Mouse (Mus musculus) forebrain, embryonic 10.5 days (tissue): ENCODE data around the gene Cdk6. TPM values are rescaled to one million over a fixed set of nuclear protein-coding genes. Genes with fewer than 3 reads are reported as not detected.
A peak's percentile ranks its signal among the peaks of the same experiment; 100 is the strongest.
"Not testable (repeated sequence)": the region's sequence is repeated elsewhere in the genome, so short reads cannot be mapped to it uniquely, and the experiment has no call there.

Source experiments
- DNase-seq: peaks from one replicate; pipeline ENCODE4 v3.0.0-alpha.2; 2017; ENCODE audit warnings: low spot score; ENCODE audit errors: extremely low spot score
- H3K27ac ChIP-seq: fragments of 300-500 bp; sonication (generic); 2 replicates; pipeline ENCODE4 v1.5.1; 2016; ENCODE audit warnings: mild to moderate bottlenecking
- H3K27me3 ChIP-seq: fragments of 300-500 bp; sonication (generic); 2 replicates; pipeline ENCODE4 v1.6.1; 2016; ENCODE audit warnings: mild to moderate bottlenecking; ENCODE audit not compliant: poor library complexity, severe bottlenecking
- H3K36me3 ChIP-seq: fragments of 300-500 bp; sonication (generic); replicated peaks from 2 replicates; pipeline ENCODE4 v1.6.1; 2016; ENCODE audit warnings: mild to moderate bottlenecking, moderate library complexity
- H3K4me1 ChIP-seq: fragments of 300-500 bp; sonication (generic); 2 replicates; pipeline ENCODE4 v1.6.1; 2016
- H3K4me3 ChIP-seq: fragments of 300-500 bp; sonication (generic); 2 replicates; pipeline ENCODE4 v1.5.1; 2016; ENCODE audit warnings: mild to moderate bottlenecking, moderate library complexity
- H3K9me3 ChIP-seq: fragments of 300-500 bp; sonication (generic); 2 replicates; pipeline ENCODE4 v1.6.1; 2016; ENCODE audit warnings: mild to moderate bottlenecking, moderate library complexity
- WGBS: fragments of 180-500 bp; shearing (Covaris S2); methylation state at CpG from one replicate; pipeline ENCODE4 v1.1.7; 2016; 5-methylcytosine and 5-hydroxymethylcytosine counted together
- polyA plus RNA-seq: library from polyadenylated mRNA; unstranded; fragments of >200 nt; fragmentation: Nextera tagmentation; extraction: Ambion mirVana; gene quantifications from 2 replicates; pipeline ENCODE4 v1.2.1, GENCODE M21; 2016

Gene Cdk6
- polyA plus RNA-seq: 21.0 and 27.5 TPM in 2 replicates

GRCm38 (mm10) chr5:3341111-3341911 lies at the start of gene Cdk6:
Gene Cdk6, plus strand, starts transcription at chr5:3341485.
- Histone ChIP-seq H3K4me3 (peak within 1 kb of the TSS; percentile 74), H3K27ac (peak within 1 kb of the TSS; percentile 91), H3K27me3 (peaks cover 36% of the 10 kb centered on the region), H3K9me3 (peaks cover 8% of the 10 kb centered on the region; the same call in 1 of the 2 replicates), H3K4me1 (peaks cover 40% of the 10 kb centered on the region), H3K36me3 (no peaks in the 10 kb centered on the region)
- WGBS: under 1% methylated on average over 58 of the region's 59 CpGs
- DNase-seq: peak; percentile 64

DNA sequence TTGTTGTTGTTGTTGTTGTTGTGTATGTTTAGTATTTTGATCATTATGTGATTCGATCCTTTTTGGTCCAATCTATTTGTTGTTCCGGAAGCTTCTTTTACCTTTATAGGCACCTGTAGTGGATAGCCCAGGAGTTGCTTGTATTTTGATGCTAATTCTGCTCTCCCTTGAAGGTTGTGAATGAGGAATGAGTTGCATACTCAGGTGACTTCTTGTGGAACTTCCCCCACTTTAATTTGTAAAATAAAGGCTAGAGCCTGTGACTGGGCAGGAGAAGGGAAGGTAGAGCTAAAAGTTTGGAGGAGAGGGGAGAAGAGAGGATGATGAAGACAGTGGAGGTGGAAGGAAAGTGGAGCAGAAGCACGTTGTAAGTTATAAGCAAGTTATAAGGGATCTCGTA lies 47.6 kb upstream of the Cdk6 start:
- Histone ChIP-seq H3K27me3 (no peaks in the 10 kb centered on the region), H3K4me3 (no peak overlapping the region), H3K36me3 (no peaks in the 10 kb centered on the region), H3K9me3 (no peaks in the 10 kb centered on the region), H3K27ac (no peak overlapping the region), H3K4me1 (peaks cover 12% of the 10 kb centered on the region)
- no peak for DNase-seq
- 84% methylated on average over 4 of the region's 4 CpGs for WGBS

GRCm38 (mm10) chr5:3300801-3301457 lies 40.4 kb upstream of the Cdk6 start:
- Histone ChIP-seq H3K4me3 (no peak overlapping the region), H3K36me3 (no peaks in the 10 kb centered on the region), H3K9me3 (0 out of 2 replicates have a peak, but pooled peaks cover 4% of the 10 kb centered on the region), H3K27ac (no peak overlapping the region), H3K4me1 (no peaks in the 10 kb centered on the region), H3K27me3 (no peaks in the 10 kb centered on the region)
- DNase-seq: no peak
- 87% methylated on average over 12 of the region's 12 CpGs for WGBS

GRCm38 (mm10) chr5:3301535-3301934 lies 39.8 kb upstream of the Cdk6 start:
- Histone ChIP-seq H3K4me1 (no peaks in the 10 kb centered on the region), H3K27ac (no peak overlapping the region), H3K9me3 (0 out of 2 replicates have a peak, but pooled peaks cover 4% of the 10 kb centered on the region), H3K36me3 (no peaks in the 10 kb centered on the region), H3K27me3 (no peaks in the 10 kb centered on the region), H3K4me3 (no peak overlapping the region)
- no peak for DNase-seq
- 80% methylated on average over 5 of the region's 5 CpGs for WGBS

- Histone ChIP-seq H3K9me3 (0 out of 2 replicates have a peak, but pooled peaks cover 4% of the 10 kb centered on the region), H3K4me3 (no peak overlapping the region), H3K36me3 (no peaks in the 10 kb centered on the region), H3K4me1 (no peaks in the 10 kb centered on the region), H3K27ac (no peak overlapping the region), H3K27me3 (no peaks in the 10 kb centered on the region)
- 94% methylated on average over 9 of the region's 9 CpGs for whole genome bisulfite sequencing
- DNase-seq: no peak
These were observed 37.4 kb upstream of the Cdk6 start for GRCm38 (mm10) chr5:3303876-3304275.

GRCm38 (mm10) chr5:3306146-3306545 lies 35.1 kb upstream of the Cdk6 start:
- no peaks in the 10 kb centered on the region for H3K27me3 ChIP-seq
- 78% methylated on average over 1 of the region's 1 CpGs for WGBS
- H3K9me3 ChIP-seq: 0 out of 2 replicates have a peak, but pooled peaks cover 4% of the 10 kb centered on the region
- H3K4me3 ChIP-seq: no peak overlapping the region
- H3K27ac ChIP-seq: no peak overlapping the region
- no peaks in the 10 kb centered on the region for H3K36me3 ChIP-seq
- H3K4me1 ChIP-seq: no peaks in the 10 kb centered on the region
- no peak for DNase-seq

DNA sequence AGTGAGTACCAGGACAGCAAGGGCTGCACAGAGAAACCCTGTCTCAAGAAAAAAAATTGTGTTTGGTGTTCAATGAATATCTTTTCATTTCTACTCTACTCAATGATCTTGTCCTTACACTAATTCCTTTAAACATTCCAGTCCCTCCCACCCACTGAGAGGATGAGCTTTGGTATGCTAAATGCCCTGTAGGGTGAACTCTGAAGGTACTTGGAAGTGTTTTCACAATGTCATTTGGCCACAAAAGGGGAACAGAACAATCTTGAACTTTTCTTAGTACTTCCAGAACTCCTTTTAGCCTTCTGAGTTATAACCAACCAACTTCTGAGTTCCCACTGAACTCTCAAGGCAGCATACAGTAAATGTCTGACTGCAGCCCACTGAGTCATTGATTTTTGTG lies 32.2 kb upstream of the Cdk6 start:
- Histone ChIP-seq H3K4me1 (no peaks in the 10 kb centered on the region), H3K4me3 (no peak overlapping the region), H3K36me3 (no peaks in the 10 kb centered on the region), H3K27ac (no peak overlapping the region), H3K9me3 (0 out of 2 replicates have a peak, but pooled peaks cover under 1% of the 10 kb centered on the region), H3K27me3 (no peaks in the 10 kb centered on the region)
- no peak for DNase-seq

- Histone ChIP-seq H3K4me1 (no peaks in the 10 kb centered on the region), H3K9me3 (no peaks in the 10 kb centered on the region), H3K36me3 (no peaks in the 10 kb centered on the region), H3K4me3 (no peak overlapping the region), H3K27ac (no peak overlapping the region), H3K27me3 (no peaks in the 10 kb centered on the region)
- 72% methylated on average over 1 of the region's 1 CpGs for WGBS
- DNase-seq: no peak
These were observed 31.7 kb upstream of the Cdk6 start for GRCm38 (mm10) chr5:3309587-3309986.

GRCm38 (mm10) chr5:3311156-3311555 lies 30.1 kb upstream of the Cdk6 start:
- not testable (repeated sequence) for H3K27ac ChIP-seq, H3K27me3 ChIP-seq, H3K4me1 ChIP-seq, H3K9me3 ChIP-seq, H3K36me3 ChIP-seq, DNase-seq, H3K4me3 ChIP-seq
- WGBS: 84% methylated on average over 7 of the region's 7 CpGs

GRCm38 (mm10) chr5:3317724-3318123 lies 23.6 kb upstream of the Cdk6 start:
- DNase-seq, H3K4me1 ChIP-seq, H3K27ac ChIP-seq, H3K9me3 ChIP-seq, H3K27me3 ChIP-seq, H3K4me3 ChIP-seq, H3K36me3 ChIP-seq: not testable (repeated sequence)
- WGBS: 87% methylated on average over 5 of the region's 5 CpGs

DNA sequence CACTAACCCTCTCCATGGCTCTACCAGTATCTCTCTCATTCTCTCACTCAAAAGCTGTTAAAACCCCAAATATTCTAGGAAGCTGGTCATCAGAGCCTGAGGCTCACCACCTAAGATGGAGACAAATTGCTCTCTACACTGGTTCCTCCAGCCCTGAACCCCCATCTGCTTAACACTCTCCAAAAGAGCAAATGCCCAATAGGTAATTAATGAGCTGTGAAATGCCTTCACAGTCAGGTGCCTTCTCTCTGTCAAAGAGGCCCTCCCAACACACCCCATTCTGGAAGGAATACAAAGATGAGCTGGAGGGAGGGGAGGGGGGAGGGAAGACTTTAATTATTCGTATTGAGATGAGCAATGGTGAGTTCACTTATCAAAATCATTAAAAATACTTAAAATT lies 21.1 kb upstream of the Cdk6 start:
- Histone ChIP-seq H3K9me3 (no peaks in the 10 kb centered on the region), H3K27ac (no peak overlapping the region), H3K4me3 (no peak overlapping the region), H3K36me3 (no peaks in the 10 kb centered on the region), H3K27me3 (no peaks in the 10 kb centered on the region), H3K4me1 (peaks cover 4% of the 10 kb centered on the region; the same call in 1 of the 2 replicates)
- no peak for DNase-seq
- WGBS: 15% methylated on average over 1 of the region's 1 CpGs

DNA sequence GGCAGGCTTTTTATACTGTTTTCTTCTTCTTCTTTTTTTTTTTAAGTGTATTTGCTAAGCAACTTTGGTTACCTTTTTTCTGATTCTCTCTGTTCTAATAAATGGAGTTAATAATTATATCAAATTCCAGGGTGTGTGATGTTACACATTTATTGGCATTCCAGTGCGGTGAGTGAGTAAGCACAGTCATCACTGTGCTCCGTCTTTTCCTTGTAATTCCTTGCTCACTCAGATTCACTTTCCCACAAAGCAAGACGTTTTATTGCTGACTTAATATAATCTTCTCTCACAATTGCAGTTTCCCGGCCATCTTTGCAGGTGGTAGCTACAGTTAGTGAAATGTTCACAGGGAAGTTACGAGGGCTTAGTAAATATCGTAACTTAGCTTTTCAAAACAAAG lies 19.2 kb upstream of the Cdk6 start:
- no peak for DNase-seq
- H3K4me3 ChIP-seq: no peak overlapping the region
- no peak overlapping the region for H3K27ac ChIP-seq
- H3K36me3 ChIP-seq: no peaks in the 10 kb centered on the region
- no peaks in the 10 kb centered on the region for H3K27me3 ChIP-seq
- 88% methylated on average over 6 of the region's 6 CpGs for WGBS
- peaks cover 4% of the 10 kb centered on the region; the same call in 1 of the 2 replicates for H3K4me1 ChIP-seq
- H3K9me3 ChIP-seq: no peaks in the 10 kb centered on the region

DNA sequence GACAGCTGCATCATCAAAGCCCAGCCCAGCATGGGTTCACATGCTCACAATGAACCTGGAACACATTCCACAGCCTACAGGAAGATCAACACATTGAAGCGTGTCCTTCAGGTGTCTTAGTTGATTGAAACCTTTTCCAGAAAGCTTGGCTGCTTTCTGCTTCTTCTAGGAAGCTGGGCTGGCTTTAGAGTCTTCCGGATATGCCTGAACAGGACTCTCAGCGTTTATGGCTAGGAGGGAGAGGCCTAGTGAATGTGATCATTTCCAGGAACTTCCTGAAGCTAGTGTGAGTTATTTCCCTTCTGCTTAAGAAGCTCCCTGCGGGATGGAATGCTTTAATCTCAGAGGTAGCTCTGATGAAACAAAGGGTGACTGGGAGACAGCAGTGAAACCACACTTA lies 17.2 kb upstream of the Cdk6 start:
- 70% methylated on average over 4 of the region's 4 CpGs for WGBS
- Histone ChIP-seq H3K4me3 (no peak overlapping the region), H3K9me3 (no peaks in the 10 kb centered on the region), H3K36me3 (no peaks in the 10 kb centered on the region), H3K27ac (no peak overlapping the region), H3K4me1 (peaks cover 4% of the 10 kb centered on the region; the same call in 1 of the 2 replicates), H3K27me3 (no peaks in the 10 kb centered on the region; the same call in 1 of the 2 replicates)
- DNase-seq: no peak
